Mouse (Mus musculus) forebrain, embryonic 15.5 days (tissue): ENCODE results near the gene Ppp4c. TPM values are rescaled to one million over a fixed set of nuclear protein-coding genes. Genes with fewer than 3 reads are reported as not detected.

Source experiments
- ATAC-seq: fragments of 200-750 bp; cut with Nextera tagmentation; replicated peaks from 2 replicates; pipeline ENCODE4 v1.8.0; 2017; ENCODE audit warnings: mild to moderate bottlenecking, moderate TSS enrichment, moderate library complexity
- H3K27ac ChIP-seq: fragments of 300-500 bp; sonication (generic); replicated peaks from 2 replicates; pipeline ENCODE4 v1.5.1; 2015; ENCODE audit warnings: mild to moderate bottlenecking, inconsistent platforms
- H3K27me3 ChIP-seq: fragments of 300-500 bp; sonication (generic); 2 replicates; pipeline ENCODE4 v1.6.1; 2015; ENCODE audit warnings: inconsistent platforms
- H3K36me3 ChIP-seq: fragments of 300-500 bp; sonication (generic); 2 replicates; pipeline ENCODE4 v1.6.1; 2015; ENCODE audit warnings: mild to moderate bottlenecking, inconsistent platforms
- H3K4me1 ChIP-seq: fragments of 300-500 bp; sonication (generic); 2 replicates; pipeline ENCODE4 v1.6.1; 2015; ENCODE audit warnings: inconsistent platforms
- H3K4me2 ChIP-seq: fragments of 300-500 bp; sonication (generic); replicated peaks from 2 replicates; pipeline ENCODE4 v1.6.1; 2015; ENCODE audit warnings: mild to moderate bottlenecking, inconsistent platforms
- H3K4me3 ChIP-seq: fragments of 300-500 bp; sonication (generic); 2 replicates; pipeline ENCODE4 v1.5.1; 2015; ENCODE audit warnings: mild to moderate bottlenecking, inconsistent platforms
- H3K9ac ChIP-seq: fragments of 300-500 bp; sonication (generic); replicated peaks from 2 replicates; pipeline ENCODE4 v1.6.1; 2015; ENCODE audit warnings: mild to moderate bottlenecking, inconsistent platforms
- H3K9me3 ChIP-seq: fragments of 300-500 bp; sonication (generic); 2 replicates; pipeline ENCODE4 v1.6.1; 2016; ENCODE audit warnings: inconsistent platforms
- WGBS: fragments of 180-500 bp; shearing (Covaris S2); methylation state at CpG from one replicate; pipeline ENCODE4 v1.1.7; 2015; ENCODE audit warnings: mixed read lengths; 5-methylcytosine and 5-hydroxymethylcytosine counted together
- polyA plus RNA-seq: library from polyadenylated mRNA; unstranded; fragments of >200 nt; fragmentation: Nextera tagmentation; extraction: Ambion mirVana; gene quantifications from 2 replicates; pipeline ENCODE4 v1.2.1, GENCODE M21; 2015

The Ppp4c gene
- polyA plus RNA-seq, 1 experiment from 2014 or later = 215 TPM

GRCm38 (mm10) chr7:126760956-126761355 is 31.3 kb downstream of the Ppp4c start:
- peak overlapping the region; percentile 88; the same call in 1 of the 2 replicates for H3K9ac ChIP-seq
- H3K4me1 ChIP-seq = peaks cover 39% of the 10 kb centered on the region
- WGBS = 74% methylated on average over 4 of the region's 4 CpGs
- peak overlapping the region; percentile 90 for H3K27ac ChIP-seq
- peaks cover 31% of the 10 kb centered on the region for H3K36me3 ChIP-seq
- H3K9me3 ChIP-seq = no peaks in the 10 kb centered on the region
- no peaks in the 10 kb centered on the region for H3K27me3 ChIP-seq
- H3K4me3 ChIP-seq = peak overlapping the region; percentile 91
- peak overlapping the region; percentile 79 for H3K4me2 ChIP-seq
- ATAC-seq = no peak

GRCm38 (mm10) chr7:126760391-126760802 is 31.9 kb downstream of the Ppp4c start:
- Histone ChIP-seq H3K27me3 (no peaks in the 10 kb centered on the region), H3K4me3 (peak overlapping the region; percentile 91), H3K4me1 (peaks cover 39% of the 10 kb centered on the region), H3K9me3 (no peaks in the 10 kb centered on the region), H3K9ac (peak overlapping the region; percentile 88), H3K27ac (peak overlapping the region; percentile 89), H3K36me3 (peaks cover 26% of the 10 kb centered on the region), H3K4me2 (peak overlapping the region; percentile 79)
- peak; percentile 14; the same call in 1 of the 2 replicates for ATAC-seq
- WGBS = 21% methylated on average over 3 of the region's 3 CpGs

GRCm38 (mm10) chr7:126759672-126760390 is 32.5 kb downstream of the Ppp4c start:
- ATAC-seq = peak; percentile 50
- Histone ChIP-seq H3K9ac (peak overlapping the region; percentile 88), H3K27ac (peak overlapping the region; percentile 89), H3K9me3 (no peaks in the 10 kb centered on the region), H3K4me3 (peak overlapping the region; percentile 91), H3K27me3 (no peaks in the 10 kb centered on the region), H3K36me3 (peaks cover 20% of the 10 kb centered on the region), H3K4me1 (peaks cover 42% of the 10 kb centered on the region), H3K4me2 (peak overlapping the region; percentile 79)
- WGBS = under 1% methylated on average over 21 of the region's 24 CpGs

GRCm38 (mm10) chr7:126759050-126759671 is 33.1 kb downstream of the Ppp4c start, which contains the start of gene Mapk3:
Gene Mapk3 (plus strand): TSS chr7:126759601.
- 4% methylated on average over 33 of the region's 38 CpGs for WGBS

GRCm38 (mm10) chr7:126758539-126758938 is 33.8 kb downstream of the Ppp4c start:
- 62% methylated on average over 7 of the region's 7 CpGs for WGBS
- no peaks in the 10 kb centered on the region for H3K27me3 ChIP-seq
- no peak overlapping the region for H3K27ac ChIP-seq
- H3K4me1 ChIP-seq = peaks cover 46% of the 10 kb centered on the region
- H3K9ac ChIP-seq = no peak overlapping the region
- no peak overlapping the region for H3K4me2 ChIP-seq
- peaks cover 7% of the 10 kb centered on the region; the same call in 1 of the 2 replicates for H3K36me3 ChIP-seq
- no peak overlapping the region for H3K4me3 ChIP-seq
- 0 out of 2 replicates have a peak, but pooled peaks have one; percentile 1 for ATAC-seq
- no peaks in the 10 kb centered on the region for H3K9me3 ChIP-seq

More at GRCm38 (mm10) chr7:126759050-126759671, 33.1 kb downstream of the Ppp4c start, which contains the start of gene Mapk3:
- peak within 1 kb of the TSS; percentile 88 for H3K9ac ChIP-seq
- H3K9me3 ChIP-seq = no peaks in the 10 kb centered on the region
- H3K4me1 ChIP-seq = peaks cover 47% of the 10 kb centered on the region
- H3K4me3 ChIP-seq = peak within 1 kb of the TSS; percentile 91
- H3K36me3 ChIP-seq = peaks cover 13% of the 10 kb centered on the region
- H3K27me3 ChIP-seq = no peaks in the 10 kb centered on the region
- H3K27ac ChIP-seq = peak within 1 kb of the TSS; percentile 89
- peak within 1 kb of the TSS; percentile 79 for H3K4me2 ChIP-seq
- peak; percentile 66 for ATAC-seq

GRCm38 (mm10) chr7:126754866-126755265 is 37.4 kb downstream of the Ppp4c start:
- Histone ChIP-seq H3K36me3 (no peaks in the 10 kb centered on the region), H3K9me3 (no peaks in the 10 kb centered on the region), H3K9ac (no peak overlapping the region), H3K27ac (no peak overlapping the region), H3K27me3 (no peaks in the 10 kb centered on the region), H3K4me3 (no peak overlapping the region), H3K4me1 (peaks cover 9% of the 10 kb centered on the region), H3K4me2 (peak overlapping the region; percentile 14)
- ATAC-seq = peak; percentile 59; the same call in 1 of the 2 replicates
- WGBS = 0% methylated on average over 9 of the region's 9 CpGs

GRCm38 (mm10) chr7:126749582-126750343 is 42.5 kb downstream of the Ppp4c start:
- peaks cover 5% of the 10 kb centered on the region; the same call in 1 of the 2 replicates for H3K4me1 ChIP-seq
- H3K4me2 ChIP-seq = no peak overlapping the region
- no peaks in the 10 kb centered on the region for H3K9me3 ChIP-seq
- 95% methylated on average over 17 of the region's 17 CpGs for WGBS
- H3K4me3 ChIP-seq = no peak overlapping the region
- H3K27ac ChIP-seq = no peak overlapping the region
- no peak for ATAC-seq
- no peak overlapping the region for H3K9ac ChIP-seq
- H3K36me3 ChIP-seq = no peaks in the 10 kb centered on the region
- no peaks in the 10 kb centered on the region for H3K27me3 ChIP-seq

GRCm38 (mm10) chr7:126748824-126749223 is 43.5 kb downstream of the Ppp4c start:
- Histone ChIP-seq H3K9me3 (no peaks in the 10 kb centered on the region), H3K9ac (no peak overlapping the region), H3K4me2 (no peak overlapping the region), H3K4me1 (no peaks in the 10 kb centered on the region), H3K4me3 (no peak overlapping the region), H3K27me3 (no peaks in the 10 kb centered on the region), H3K27ac (no peak overlapping the region), H3K36me3 (no peaks in the 10 kb centered on the region)
- WGBS = 82% methylated on average over 7 of the region's 7 CpGs
- ATAC-seq = no peak

GRCm38 (mm10) chr7:126746798-126747197 is 45.5 kb downstream of the Ppp4c start:
- Histone ChIP-seq H3K4me2 (no peak overlapping the region), H3K4me3 (no peak overlapping the region), H3K27ac (no peak overlapping the region), H3K4me1 (no peaks in the 10 kb centered on the region), H3K9ac (no peak overlapping the region), H3K27me3 (no peaks in the 10 kb centered on the region), H3K9me3 (no peaks in the 10 kb centered on the region), H3K36me3 (no peaks in the 10 kb centered on the region)
- 50% methylated on average over 6 of the region's 6 CpGs for WGBS
- no peak for ATAC-seq

GRCm38 (mm10) chr7:126746066-126746465 is 46.2 kb downstream of the Ppp4c start:
- Histone ChIP-seq H3K36me3 (no peaks in the 10 kb centered on the region), H3K27me3 (no peaks in the 10 kb centered on the region), H3K9ac (no peak overlapping the region), H3K9me3 (no peaks in the 10 kb centered on the region), H3K4me1 (no peaks in the 10 kb centered on the region), H3K27ac (no peak overlapping the region), H3K4me3 (no peak overlapping the region), H3K4me2 (no peak overlapping the region)
- 92% methylated on average over 12 of the region's 12 CpGs for WGBS
- no peak for ATAC-seq

GRCm38 (mm10) chr7:126741964-126742482 is 50.3 kb downstream of the Ppp4c start:
- no peak for ATAC-seq
- Histone ChIP-seq H3K27ac (no peak overlapping the region), H3K9ac (no peak overlapping the region), H3K4me1 (0 out of 2 replicates have a peak, but pooled peaks cover 7% of the 10 kb centered on the region), H3K36me3 (no peaks in the 10 kb centered on the region), H3K27me3 (no peaks in the 10 kb centered on the region), H3K4me3 (no peak overlapping the region), H3K9me3 (no peaks in the 10 kb centered on the region), H3K4me2 (no peak overlapping the region)
- 92% methylated on average over 13 of the region's 13 CpGs for WGBS
